Mouse (Mus musculus) mouse trophoblast stem cell (cell line): ENCODE measurements around the gene Slc19a3.
"Not testable (repeated sequence)": the region's sequence is repeated elsewhere in the genome, so short reads cannot be mapped to it uniquely, and the experiment has no call there.

ENCODE experiments used
- in situ Hi-C, 2 experiments: fragments of 300-500 bp; cut with MseI, MboI; formaldehyde crosslinking; loops; 2 replicates in 1 of 2; 3 replicates in 1 of 2; pipeline ENCODE4 v1.15.1; 2025

The Slc19a3 gene

DNA sequence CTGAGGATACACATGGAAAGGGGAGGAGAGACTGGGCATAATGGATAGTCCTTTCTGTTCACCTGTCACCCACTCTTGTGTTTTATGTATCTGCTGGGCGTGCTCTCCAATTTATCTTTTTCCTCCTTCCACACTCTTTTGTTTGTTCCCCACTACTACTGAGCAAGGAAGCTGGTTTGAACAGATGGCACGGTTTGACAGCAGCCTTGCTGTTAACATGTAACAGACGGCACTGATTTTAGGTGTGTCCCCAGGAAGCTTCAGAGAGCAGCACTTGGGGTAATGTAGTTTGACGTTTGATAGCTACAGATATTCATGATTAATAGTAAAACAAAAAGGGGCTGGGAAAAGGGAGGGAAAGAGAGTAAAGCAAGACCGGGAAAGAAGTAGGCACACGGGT lies 30.8 kb downstream of the Slc19a3 start:
- in situ Hi-C loops = no loop called here

GRCm38 (mm10) chr1:83006218-83007179 lies 31.7 kb downstream of the Slc19a3 start:
- in situ Hi-C loops = no loop called here

DNA sequence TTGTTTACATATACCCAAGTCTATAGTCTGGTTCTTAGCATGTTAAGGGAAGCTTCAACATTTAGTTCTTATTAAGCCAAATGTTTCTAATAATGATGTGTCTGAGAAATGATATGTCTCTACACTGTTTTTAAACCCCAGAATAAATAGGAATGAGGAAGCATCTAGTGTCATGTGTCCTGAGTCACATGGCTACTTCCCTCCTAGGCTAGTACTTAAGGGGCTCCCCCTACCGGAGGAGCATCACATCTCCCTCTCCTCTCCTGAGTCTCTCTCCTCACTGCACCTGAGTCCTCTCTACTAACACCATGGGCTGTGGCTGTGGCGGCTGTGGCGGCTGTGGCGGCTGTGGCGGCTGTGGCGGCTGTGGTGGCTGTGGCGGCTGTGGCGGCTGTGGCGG lies 37.9 kb downstream of the Slc19a3 start, which contains the start of gene Gm47959:
Gm47959 (plus strand) TSS at position 243 of the 400 bp plus-strand sequence.
- in situ Hi-C loops = not testable (repeated sequence)

- in situ Hi-C loops = loop anchor here in 1 of 2 experiments (25.0 kb wide), 1 partner anchor 432 kb away; no protein-coding TSS in a partner anchor
Observed at GRCm38 (mm10) chr1:82993947-82994346, 44.3 kb downstream of the Slc19a3 start.

DNA sequence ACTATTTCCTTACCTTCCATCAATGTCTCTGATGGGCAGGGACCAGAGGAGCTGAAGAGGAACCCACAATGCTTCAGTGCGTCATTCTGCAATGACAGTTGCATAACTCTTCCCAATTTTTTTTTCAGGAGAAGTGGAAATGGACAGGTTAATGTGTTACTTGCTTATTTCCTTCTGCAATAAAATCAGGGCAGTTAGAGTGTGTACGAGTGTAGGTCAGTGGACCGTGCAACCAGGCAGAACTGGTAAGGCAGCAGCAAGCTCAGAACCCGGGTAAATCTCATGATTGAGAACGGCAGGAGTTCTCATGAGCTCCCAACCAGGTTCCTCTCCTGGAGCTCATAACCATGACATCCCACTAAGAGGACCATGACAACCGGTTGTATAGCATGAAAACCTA lies 46.2 kb downstream of the Slc19a3 start:
- in situ Hi-C loops = loop anchor here in 1 of 2 experiments (25.0 kb wide), 1 partner anchor 430 kb away; no protein-coding TSS in a partner anchor

DNA sequence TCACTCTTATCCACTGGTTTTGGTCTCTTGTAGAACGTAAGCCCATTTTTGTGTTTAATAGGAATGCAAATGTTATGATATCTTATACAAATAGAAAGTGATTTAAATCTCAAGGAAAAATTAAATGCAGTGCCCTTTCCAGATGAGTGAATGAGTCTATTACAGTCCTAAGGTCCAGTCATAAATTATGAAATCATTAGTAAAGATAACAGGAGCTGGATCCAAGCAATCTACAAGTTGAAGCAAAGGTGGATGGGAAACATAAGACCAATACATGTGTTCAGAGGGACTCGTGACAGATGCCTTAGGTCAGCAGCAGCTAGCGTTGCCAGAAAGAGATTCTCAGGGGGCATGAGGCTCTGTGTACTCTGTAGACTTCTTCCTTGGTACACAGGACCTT lies 46.7 kb downstream of the Slc19a3 start:
- in situ Hi-C loops = loop anchor here in 1 of 2 experiments (25.0 kb wide), 1 partner anchor 429 kb away; no protein-coding TSS in a partner anchor

DNA sequence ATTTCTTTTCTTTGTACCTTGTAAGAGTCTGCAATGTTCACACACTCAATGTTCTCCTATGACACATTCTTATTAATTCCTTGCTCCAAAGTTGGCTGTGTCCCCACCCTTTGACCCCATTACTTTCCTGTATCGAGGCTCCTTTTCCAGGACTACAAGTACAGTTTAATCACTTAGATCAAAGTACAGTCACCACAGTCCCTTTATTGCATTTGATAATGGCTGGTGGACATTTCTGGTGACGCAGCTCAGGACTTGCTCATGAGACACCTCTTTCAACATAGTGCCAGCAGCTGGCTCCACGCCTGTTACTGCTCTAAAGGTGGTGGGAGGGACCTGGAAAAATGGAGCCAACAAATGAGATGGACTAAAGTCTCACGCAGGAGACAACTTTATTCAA lies 47.2 kb downstream of the Slc19a3 start:
- in situ Hi-C loops = loop anchor here in 1 of 2 experiments (25.0 kb wide), 1 partner anchor 429 kb away; no protein-coding TSS in a partner anchor

- in situ Hi-C loops = loop anchor here in 1 of 2 experiments (10.0 to 25.0 kb wide), 2 partner anchors 203 to 425 kb away; no protein-coding TSS in a partner anchor
Observed at GRCm38 (mm10) chr1:82987530-82988198, 50.6 kb downstream of the Slc19a3 start.

GRCm38 (mm10) chr1:82986738-82987137 lies 51.5 kb downstream of the Slc19a3 start:
- in situ Hi-C loops = loop anchor here in 1 of 2 experiments (10.0 to 25.0 kb wide), 2 partner anchors 202 to 424 kb away; no protein-coding TSS in a partner anchor

- in situ Hi-C loops = loop anchor here (5.0 to 25.0 kb wide), 2 partner anchors 186 to 416 kb away; no protein-coding TSS in a partner anchor
Observed at GRCm38 (mm10) chr1:82977840-82978239, 60.4 kb downstream of the Slc19a3 start.

GRCm38 (mm10) chr1:82975750-82976149 lies 62.5 kb downstream of the Slc19a3 start:
- in situ Hi-C loops = loop anchor here (5.0 to 25.0 kb wide), 2 partner anchors 183 to 413 kb away; no protein-coding TSS in a partner anchor

DNA sequence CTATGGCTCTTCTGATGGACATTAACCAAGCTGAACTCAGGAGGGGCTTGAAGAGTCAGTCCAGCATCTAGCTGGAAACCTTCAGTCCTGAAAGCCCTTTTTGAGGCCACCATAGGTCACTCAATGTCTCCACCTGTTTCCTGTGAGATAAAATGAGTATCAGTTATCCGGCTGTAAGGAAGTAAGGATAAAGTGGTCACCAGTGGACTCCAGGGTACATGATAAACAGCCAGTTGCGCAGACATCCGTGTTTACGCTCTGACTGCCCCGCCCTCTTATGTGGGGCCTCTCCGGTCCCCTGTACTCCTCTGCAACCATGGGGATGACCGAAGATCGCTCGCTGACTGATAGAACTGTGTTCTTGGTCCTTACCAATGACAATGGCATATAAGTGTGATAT lies 63.9 kb downstream of the Slc19a3 start:
- in situ Hi-C loops = no loop called here

DNA sequence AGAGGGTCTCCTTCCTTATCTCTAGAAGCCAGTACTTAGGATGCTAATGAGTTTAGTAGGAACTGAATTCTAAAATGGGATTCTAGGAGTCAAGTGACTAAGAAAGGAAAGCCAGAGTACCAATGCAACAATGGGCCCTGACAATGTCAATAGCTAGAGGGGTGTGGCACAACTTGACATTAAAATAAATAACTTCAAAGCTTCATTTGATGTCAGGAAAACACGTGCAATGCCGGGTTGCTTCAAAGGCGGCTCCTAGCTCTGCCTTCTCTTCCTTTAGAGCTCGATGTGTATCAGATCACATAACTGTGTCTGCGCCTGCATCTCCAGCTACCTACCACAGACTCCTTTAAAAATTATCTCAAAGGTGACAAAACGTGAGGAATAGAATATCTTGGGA lies 64.3 kb downstream of the Slc19a3 start:
- in situ Hi-C loops = no loop called here

DNA sequence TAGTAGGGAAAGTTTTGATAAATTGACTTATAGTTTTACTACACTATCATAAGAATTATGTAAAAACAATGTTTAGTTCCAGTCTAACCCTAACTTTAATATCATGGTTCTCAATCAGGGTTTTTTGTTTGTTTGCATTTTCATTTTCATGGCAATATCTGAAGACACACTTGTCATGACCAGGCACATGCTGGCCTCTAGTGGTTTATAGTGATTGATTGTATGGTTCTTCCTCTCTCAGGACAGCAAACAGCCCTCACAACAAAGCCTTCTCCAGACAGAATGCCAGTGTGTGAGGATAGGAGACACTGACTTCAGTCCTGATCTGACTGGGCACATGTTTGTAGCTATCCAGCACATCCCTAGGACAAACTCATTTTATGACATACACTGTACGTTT lies 65.0 kb downstream of the Slc19a3 start:
- in situ Hi-C loops = no loop called here

DNA sequence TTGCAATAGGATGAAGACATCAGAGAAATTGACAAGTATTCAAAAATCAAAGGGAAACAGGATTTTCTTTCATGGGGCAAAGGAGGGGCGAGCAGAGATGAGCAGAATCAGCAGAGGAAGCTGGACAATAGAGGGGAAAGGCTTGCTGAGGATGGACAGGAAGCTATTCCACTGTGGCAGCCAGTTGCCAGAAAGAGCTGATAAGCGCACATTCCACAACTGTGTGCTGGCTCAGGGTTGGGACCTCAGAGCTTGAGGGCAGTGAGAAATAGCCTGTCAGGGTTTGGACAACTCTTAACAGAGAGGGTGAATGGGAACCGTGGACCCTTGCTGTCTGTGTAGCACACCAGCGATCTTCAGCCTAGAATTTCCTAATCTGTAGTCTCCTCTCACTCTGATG lies 66.2 kb downstream of the Slc19a3 start:
- in situ Hi-C loops = no loop called here

GRCm38 (mm10) chr1:82966413-82966812 lies 71.8 kb downstream of the Slc19a3 start:
- in situ Hi-C loops = no loop called here
